Comparison of ENCODE assay signal across 8 mouse cellular contexts in genomic region chr17:81666551-81666950, GRCm38 (mm10).
DNase-seq lines count a peak whose midpoint lies in the region; ATAC-seq and TF ChIP-seq lines count a peak whose summit lies in the region.

No protein-coding gene starts in this region.

- no peaks in the 10 kb centered on the region; the same call in 1 of the 2 replicates for H3K36me3 ChIP-seq in limb, embryonic 13.5 days
- no peaks in the 10 kb centered on the region for H3K36me3 ChIP-seq in limb, embryonic 10.5 days
- peaks cover 3% of the 10 kb centered on the region; the same call in 1 of the 2 replicates for H3K36me3 ChIP-seq in neural tube, embryonic 13.5 days

- H3K9ac ChIP-seq in limb, embryonic 13.5 days, result no peak overlapping the region
- no peak overlapping the region for H3K9ac ChIP-seq in neural tube, embryonic 13.5 days

- TF ChIP-seq CTCF in gastrocnemius, adult 2 months (IDR thresholded peaks at IDR 0.05), result peak; percentile 67

- ATAC-seq in limb, embryonic 13.5 days (ENCODE audit: low FRiP score, low read depth), result no peak
- no peak for ATAC-seq in neural tube, embryonic 13.5 days (ENCODE audit: low read depth)
- no peak for ATAC-seq in erythroblast, adult 5-6 weeks (replicated peaks; ENCODE audit: low FRiP score, poor library complexity, severe bottlenecking)

- no peak overlapping the region for H3K27ac ChIP-seq in gastrocnemius, adult 2 months
- no peak overlapping the region for H3K27ac ChIP-seq in limb, embryonic 13.5 days
- H3K27ac ChIP-seq in limb, embryonic 10.5 days, result no peak overlapping the region
- no peak overlapping the region for H3K27ac ChIP-seq in neural tube, embryonic 13.5 days (replicated peaks)

- 49% methylated on average over 2 of the region's 2 CpGs for WGBS in limb, embryonic 13.5 days
- 43% methylated on average over 2 of the region's 2 CpGs for WGBS in limb, embryonic 10.5 days
- WGBS in neural tube, embryonic 13.5 days, result 33% methylated on average over 2 of the region's 2 CpGs

- intact Hi-C loops in gastrocnemius, adult 2 months (cut with DNase I), result loop anchor here (10.0 kb wide), 3 partner anchors 118 to 472 kb away; no protein-coding TSS in a partner anchor
- intact Hi-C loops in gastrocnemius, postnatal 14 days (cut with DNase I; ENCODE audit: low total_unique reads), result no loop called here

- H3K4me1 ChIP-seq in limb, embryonic 13.5 days, result peaks cover 30% of the 10 kb centered on the region
- H3K4me1 ChIP-seq in limb, embryonic 10.5 days, result peaks cover 30% of the 10 kb centered on the region
- H3K4me1 ChIP-seq in neural tube, embryonic 13.5 days (replicated peaks), result peaks cover 39% of the 10 kb centered on the region

- DNase-seq in gastrocnemius, adult 2 months, result no peak
- DNase-seq in gastrocnemius, postnatal 14 days, result no peak
- no peak for DNase-seq in limb, embryonic 10.5 days (ENCODE audit: low spot score)
- DNase-seq in embryo, embryonic 9.5 days (ENCODE audit: extremely low spot score), result peak; percentile 29
- DNase-seq in B cell, adult 2 months, result no peak

- no peaks in the 10 kb centered on the region for H3K9me3 ChIP-seq in limb, embryonic 13.5 days
- H3K9me3 ChIP-seq in limb, embryonic 10.5 days (replicated peaks), result no peaks in the 10 kb centered on the region
- no peaks in the 10 kb centered on the region for H3K9me3 ChIP-seq in neural tube, embryonic 13.5 days

- H3K27me3 ChIP-seq in limb, embryonic 13.5 days, result peaks cover 9% of the 10 kb centered on the region
- H3K27me3 ChIP-seq in limb, embryonic 10.5 days (ENCODE audit: low read depth, poor library complexity, severe bottlenecking), result peaks cover 9% of the 10 kb centered on the region
- H3K27me3 ChIP-seq in neural tube, embryonic 13.5 days, result peaks cover 6% of the 10 kb centered on the region

- no peak overlapping the region for H3K4me3 ChIP-seq in gastrocnemius, adult 2 months
- no peak overlapping the region for H3K4me3 ChIP-seq in limb, embryonic 13.5 days
- no peak overlapping the region for H3K4me3 ChIP-seq in limb, embryonic 10.5 days
- H3K4me3 ChIP-seq in neural tube, embryonic 13.5 days, result peak overlapping the region; percentile 62; the same call in 1 of the 2 replicates

- 0 out of 2 replicates have a peak overlapping the region, but pooled peaks have one; percentile 5 for H3K4me2 ChIP-seq in limb, embryonic 13.5 days (replicated peaks)
- peak overlapping the region; percentile 84 for H3K4me2 ChIP-seq in neural tube, embryonic 13.5 days
